Mouse (Mus musculus): ENCODE data around the gene H2-Eb2.
"Not testable (repeated sequence)": the region's sequence is repeated elsewhere in the genome, so short reads cannot be mapped to it uniquely, and the experiment has no call there.

Gene H2-Eb2

DNA sequence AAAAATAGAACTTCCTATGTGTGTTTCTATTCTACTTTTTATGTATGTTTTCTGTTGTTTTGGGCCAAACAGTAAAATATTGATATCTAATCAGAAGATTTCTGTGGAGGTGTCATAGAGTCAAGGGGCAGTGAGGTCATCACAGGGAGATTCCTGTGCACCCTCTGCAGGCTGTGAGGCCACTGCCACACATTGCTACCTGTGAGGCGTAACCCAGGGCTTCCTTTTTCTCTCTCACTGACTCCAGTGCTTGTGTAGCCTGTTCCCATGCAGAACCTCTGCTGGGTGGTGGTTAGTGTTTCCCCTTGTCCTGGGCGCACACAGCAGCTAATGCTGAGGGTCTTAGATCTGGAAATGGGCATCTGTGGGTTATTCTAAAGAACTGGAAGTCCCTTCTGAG, 19.1 kb upstream of the H2-Eb2 start:
- no peak for DNase-seq (ENCODE audit: low spot score)

DNA sequence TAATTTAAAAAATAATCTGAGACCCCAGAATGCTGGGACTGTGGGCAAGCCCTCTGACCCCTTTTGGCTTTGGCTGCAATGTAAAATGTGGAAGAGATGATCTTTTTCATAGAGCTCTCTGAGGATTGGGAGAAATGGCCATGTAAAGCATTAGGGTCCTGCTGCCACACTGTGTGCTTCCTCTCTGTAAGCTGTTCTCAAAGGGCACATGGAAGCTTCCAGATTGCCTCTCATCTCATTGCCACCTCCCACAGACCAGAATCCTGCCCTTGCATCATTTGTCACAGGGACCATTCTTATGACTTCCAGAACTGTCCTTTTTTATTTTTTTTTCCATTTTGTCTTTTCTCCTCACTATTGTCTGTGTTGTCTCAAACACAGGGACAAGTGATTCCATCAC, 18.2 kb upstream of the H2-Eb2 start:
- DNase-seq (ENCODE audit: low spot score) = no peak

DNA sequence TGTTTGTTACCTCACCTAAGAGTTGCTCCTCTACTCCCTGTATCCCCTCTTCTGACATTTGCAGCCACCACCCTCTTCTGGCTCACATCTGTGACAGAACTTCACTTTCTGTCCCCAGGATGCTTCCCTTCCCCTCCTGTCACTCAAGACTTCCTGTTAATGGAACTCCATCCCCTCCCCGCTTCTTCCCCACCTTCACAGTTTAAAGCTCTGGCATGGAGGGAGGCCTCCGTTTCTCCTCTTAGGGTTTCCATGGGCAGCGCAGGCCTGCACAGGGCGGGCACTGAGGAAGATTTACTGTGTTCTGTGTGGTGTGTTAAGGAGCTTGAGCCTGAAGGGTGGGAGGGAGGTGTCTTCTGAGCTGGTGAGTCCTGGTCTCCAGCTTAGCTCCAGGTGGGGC, 17.3 kb upstream of the H2-Eb2 start:
- no peak for DNase-seq (ENCODE audit: low spot score)

DNA sequence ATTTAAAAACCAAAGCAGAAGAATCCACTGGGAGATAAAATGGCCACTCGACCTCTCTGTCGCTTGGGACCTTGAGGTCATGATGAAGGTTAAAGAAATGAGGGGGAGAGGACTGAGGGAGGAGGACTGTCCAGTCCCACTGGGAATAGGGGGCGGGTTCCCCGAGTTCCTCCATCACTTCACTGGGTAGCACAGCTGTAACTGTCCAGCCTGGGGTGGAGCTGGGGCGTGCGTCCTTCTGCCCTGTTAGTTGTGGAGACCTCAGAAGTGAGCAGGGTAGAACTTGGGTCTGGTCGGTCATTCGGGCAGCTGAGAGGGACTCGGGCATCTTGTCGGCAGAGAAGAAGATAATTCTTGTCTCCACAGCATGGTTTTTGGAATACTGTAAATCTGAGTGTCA, 16.2 kb upstream of the H2-Eb2 start:
- no peak for DNase-seq (ENCODE audit: low spot score)

DNA sequence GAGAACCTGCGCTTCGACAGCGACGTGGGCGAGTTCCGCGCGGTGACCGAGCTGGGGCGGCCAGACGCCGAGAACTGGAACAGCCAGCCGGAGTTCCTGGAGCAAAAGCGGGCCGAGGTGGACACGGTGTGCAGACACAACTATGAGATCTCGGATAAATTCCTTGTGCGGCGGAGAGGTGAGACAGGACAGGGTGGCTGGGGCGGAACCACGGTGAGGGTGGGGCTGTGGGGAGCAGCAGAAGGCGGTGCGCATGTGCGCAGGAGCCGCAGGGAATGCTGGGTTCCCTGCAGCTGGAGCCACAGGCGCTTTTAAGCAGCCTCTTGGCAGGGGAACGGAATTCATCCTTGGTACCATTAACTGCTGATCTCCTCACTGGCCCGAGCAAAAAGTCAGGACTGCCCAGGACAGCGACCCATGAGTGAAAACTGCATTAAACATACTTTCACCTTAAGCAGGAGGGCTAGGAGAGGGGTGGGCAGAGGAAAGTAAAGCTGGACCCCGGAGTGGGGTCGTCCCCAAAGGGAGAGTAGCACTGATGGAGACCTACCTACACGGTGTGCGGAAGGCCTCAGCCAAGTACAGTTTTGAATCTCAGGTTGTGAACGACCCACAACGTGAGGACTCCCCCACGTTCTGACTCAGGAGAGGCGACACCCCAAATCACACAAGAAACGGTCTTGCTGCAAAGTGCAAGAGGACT, 15.6 kb upstream of the H2-Eb2 start:
- peak; percentile 48 for DNase-seq (ENCODE audit: low spot score)

DNA sequence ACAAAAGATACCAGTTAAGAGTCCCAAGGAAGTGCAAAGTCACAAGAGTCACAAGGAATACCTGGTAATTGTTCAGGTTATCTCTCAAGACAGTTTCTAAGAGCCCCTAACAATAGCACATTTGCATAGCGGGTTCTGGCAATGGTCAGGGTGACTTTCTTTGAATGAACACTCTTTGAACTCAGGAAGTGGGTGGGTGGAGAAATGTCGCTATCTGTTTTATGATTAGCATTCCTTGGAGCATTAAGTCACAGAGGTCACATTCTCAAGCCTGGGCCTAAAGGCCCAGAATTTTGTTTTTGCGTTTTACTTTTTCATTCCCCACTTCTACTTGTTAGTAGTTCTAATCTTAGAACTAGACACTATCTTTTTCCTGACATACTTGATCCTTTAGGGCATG, 14.9 kb upstream of the H2-Eb2 start:
- DNase-seq (ENCODE audit: low spot score) = not testable (repeated sequence)

DNA sequence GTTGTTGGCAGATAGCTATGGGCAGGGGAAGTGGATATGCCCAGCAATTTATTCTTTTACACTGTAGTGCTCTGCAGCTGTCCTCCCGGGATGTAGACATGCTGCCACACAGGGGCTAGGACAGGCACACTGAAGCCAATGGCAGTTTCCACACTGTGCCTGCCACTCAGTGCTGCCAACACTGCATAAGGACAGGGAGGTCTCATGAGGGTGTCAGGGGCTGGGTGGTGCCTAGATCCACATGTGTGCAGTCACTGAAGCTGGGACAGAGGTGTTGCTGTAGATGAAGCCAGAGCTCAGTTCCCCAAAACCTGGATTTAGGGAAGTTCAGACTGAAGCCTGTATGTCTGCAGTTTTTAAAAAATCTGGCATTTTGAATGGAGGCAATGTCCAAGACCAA, 13.3 kb upstream of the H2-Eb2 start:
- DNase-seq (ENCODE audit: low spot score) = no peak

DNA sequence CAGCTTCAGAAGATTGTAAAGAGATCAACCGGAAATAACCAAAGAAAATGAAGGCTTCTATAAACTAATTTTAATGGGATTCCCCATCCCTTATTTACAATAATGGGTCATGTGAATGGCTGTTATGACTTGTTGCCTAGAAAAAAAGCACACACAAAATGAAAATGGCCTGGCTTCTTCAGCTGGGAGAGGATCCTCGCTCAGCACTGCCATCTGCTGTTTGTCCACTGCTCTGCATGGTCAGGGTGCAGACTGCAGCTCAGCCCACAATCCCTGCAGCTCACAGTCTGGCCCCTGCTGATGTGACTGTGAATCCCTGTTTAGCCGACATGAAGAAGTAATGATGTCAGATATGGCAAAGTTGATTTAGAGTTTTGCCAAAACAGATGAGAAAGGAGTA, 12.1 kb upstream of the H2-Eb2 start:
- peak; percentile 91 for DNase-seq (ENCODE audit: low spot score)

DNA sequence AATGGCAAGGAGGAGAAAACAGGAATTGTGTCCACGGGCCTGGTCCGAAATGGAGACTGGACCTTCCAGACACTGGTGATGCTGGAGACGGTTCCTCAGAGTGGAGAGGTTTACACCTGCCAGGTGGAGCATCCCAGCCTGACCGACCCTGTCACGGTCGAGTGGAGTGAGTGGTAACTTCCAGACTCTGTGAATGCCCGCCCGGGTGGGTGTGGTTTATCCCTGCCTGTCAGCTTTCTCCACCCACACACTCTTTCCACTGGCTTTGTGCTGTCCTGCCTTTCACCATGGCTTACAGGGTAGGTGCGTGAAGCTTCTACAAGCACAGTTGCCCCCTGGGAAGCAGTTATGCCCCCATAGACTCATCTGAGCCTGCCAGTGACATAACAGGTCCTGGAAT, 11.2 kb upstream of the H2-Eb2 start:
- DNase-seq (ENCODE audit: low spot score) = no peak

DNA sequence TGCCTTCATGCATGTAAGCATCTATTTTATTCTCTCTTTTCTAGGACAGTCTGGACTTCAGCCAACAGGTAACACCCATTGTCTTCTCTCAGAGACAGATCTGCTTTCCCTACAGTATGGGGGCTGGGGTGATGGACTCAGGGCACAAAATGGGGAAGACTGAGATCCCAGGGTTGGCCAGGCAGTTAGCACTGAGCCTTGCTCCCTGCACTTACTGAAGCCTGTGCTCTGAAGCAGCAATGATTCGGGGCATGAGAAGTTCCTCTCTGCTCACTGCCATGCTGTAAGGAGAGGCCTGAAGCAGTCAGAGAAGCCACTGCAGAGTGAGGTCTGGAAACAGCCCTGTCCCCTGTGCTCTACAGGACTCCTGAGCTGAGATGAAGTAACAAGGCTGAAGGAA, 10.0 kb upstream of the H2-Eb2 start:
- DNase-seq (ENCODE audit: low spot score) = no peak

DNA sequence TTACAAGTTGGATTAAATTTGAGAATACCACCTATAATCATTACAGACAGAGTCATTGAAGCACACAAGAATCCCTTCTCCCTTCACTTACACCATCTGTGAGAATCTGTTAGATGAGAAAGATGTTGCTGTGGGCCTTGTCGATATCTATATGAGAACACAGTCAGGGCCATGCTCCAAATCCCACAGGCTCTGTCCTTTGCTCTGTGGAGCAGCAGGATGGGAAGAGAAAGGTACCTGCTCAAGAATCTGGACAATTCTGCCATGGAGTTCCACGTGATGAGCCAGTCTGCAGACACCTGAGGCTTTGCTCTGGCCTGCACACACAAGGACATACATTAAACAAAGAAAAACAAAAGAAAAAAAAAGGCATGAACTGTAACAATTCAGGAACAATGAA, 8.8 kb upstream of the H2-Eb2 start:
- no peak for DNase-seq (ENCODE audit: low spot score)

DNA sequence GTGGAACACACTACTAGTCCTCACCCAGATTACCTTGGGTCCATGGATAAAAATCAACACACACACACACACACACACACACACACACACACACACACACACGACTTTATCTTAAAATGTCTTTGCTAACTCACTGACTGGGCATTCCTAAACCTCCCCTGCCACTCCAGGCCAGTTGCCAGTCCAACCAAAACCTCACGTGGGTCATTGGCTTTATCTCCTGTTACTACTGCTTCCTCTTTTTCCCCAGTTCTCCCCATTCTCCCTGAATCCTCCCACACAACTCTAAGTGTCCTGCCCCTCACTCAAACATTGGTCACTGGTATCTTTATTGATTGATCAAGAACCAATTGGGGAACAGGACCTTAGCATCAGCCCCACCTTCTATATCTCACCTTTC, 8.2 kb upstream of the H2-Eb2 start:
- DNase-seq (ENCODE audit: low spot score) = no peak

DNA sequence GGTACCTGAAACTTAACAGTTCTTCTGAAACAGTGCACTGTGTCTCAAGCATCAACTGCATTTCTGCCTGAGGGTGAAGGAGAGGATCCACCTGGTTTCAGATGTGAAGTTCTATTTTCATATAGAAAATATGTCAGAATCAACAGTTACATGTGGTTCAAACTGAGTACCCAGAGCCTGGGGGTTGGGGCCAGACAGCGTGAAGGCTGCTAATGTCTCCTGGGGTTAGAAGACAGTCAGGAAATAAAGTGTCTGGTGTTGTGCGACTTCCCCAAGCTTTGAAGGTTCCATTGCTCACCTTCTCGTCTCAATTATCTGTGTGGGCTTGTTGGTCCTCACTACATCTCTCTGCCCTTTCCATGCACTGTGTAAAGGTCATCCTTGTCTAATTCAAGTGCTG, 908 bp downstream of the H2-Eb2 start:
- no peak for DNase-seq (ENCODE audit: low spot score)

DNA sequence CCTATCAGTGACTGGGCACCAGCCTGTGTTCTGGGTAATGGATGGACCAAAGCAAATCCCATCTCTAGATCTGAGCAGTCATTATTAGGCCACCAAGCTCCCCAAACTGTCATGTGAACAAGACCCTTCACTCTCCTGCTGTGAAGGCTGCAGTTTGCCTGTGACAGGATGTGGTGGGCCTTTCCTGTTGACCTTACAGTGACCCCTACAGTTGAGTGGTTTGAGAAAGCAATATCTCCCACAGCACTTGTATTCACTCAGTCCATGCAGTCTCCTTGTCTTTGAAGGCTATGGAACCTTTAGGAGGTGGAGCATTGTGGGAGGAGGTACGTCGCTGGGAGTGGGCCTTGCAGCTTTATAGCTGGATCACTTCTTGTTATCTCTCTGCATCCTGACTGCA, 4.3 kb downstream of the H2-Eb2 start:
- no peak for DNase-seq (ENCODE audit: low spot score)

DNA sequence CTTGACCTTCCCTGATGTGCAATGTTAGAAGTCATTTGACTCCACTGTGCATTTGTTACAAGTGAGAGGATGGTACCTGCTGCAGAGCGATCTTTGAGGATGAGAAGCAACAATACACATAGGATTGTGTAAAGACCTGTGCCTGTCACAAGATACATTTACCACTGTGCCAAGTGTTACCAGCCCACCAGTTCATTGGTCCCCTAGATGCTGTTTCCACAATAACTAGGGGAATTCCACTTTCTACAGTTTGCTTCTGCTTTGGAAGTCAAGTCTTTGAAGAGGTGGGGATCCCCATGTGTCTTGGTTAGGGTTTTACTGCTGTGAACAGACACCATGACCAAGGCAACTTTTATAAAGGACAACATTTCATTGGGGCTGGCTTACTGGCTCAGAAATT, 5.7 kb downstream of the H2-Eb2 start:
- DNase-seq (ENCODE audit: low spot score) = no peak

DNA sequence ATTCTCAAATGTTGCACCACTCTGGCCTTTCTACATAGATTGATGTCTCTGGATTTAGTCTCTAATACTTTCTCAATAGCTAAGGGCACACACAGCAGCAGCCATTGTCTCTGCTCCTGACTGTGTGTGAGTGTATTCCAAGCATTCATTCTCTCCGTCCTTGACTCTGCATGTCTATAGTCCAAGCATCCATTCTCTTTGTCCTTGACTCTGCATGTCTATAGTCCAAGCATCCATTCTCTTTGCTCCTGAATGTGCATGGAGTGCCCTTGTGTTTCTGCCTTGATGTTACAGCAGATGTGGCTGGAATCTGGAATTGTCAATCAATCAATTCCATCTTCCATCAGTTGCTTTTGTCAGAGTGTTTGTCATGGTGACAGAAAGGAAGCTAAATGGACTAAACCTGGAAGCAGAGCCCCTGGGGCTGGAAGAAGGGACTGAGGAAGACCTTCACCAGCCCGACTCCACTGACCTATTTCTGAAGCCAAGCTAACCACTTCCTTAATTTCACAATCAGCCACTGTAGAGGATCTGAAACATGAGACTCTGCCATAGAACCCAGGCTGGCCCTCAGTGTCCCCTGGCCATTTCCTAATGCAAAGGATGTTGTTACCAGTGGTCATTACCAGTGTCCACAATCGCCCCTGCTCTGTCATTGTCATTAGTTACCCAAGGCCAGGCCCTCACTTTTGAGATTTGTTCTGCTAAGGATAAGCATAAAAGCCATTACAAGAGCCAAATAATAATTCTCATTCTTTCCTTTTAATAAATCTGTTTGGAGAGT, 15.3 kb downstream of the H2-Eb2 start:
- DNase-seq (ENCODE audit: low spot score) = no peak

DNA sequence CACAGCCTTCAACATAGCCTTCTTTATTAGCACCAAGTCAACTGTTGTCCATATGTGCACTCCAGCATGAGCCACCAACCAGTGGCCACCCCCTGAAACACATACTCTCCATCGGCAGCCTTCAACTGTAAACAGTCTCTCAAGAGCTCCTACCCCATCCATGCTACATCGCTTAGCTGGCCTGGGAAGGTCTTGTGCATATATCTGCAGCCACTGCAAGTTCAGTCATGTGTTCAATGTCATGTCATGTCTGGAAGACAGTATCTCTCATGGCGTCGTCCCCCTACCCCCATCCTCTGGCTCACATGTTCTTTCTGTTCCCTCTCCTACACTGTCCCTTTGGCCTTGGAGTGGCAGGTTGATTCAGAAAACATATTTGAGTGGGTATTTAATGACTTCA, 19.4 kb downstream of the H2-Eb2 start:
- no peak for DNase-seq (ENCODE audit: low spot score)

DNA sequence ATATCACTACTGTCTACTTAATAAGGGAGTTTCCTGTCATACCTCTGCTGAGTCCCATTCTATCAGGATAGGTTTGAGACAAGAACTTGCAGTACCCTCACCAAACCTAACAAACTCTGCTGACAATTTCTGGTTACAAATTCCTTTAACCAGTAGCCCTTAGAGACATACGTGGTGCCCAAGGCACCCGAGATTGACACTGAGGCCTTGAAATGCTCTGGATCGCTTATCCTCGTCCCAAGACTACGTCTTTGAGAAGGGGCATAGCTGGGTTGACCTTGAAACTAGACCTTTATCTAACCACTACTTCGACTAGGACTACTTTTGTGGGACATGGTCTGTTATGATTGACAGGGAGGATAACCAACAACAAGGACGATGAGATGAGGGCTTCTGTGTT, 20.0 kb downstream of the H2-Eb2 start:
- DNase-seq (ENCODE audit: low spot score) = no peak

DNA sequence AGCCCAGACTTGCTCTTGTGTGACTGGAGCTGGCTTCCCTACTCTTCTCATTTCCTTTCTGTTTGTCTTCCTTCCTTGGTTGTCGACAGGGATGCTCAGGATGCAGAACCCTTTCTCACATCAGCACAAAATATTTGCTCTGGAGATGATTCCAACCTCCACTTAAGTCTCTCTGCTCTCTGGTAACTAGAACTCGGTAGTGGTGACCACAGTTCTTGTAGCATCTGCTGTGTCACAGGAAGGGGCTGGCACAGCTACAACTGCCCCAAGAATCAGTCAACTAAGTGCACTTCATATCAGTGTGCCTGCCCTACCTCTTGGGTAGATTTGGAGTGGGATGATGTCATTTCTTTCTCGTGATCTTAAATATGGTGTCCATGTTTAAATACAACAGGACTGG, 20.6 kb downstream of the H2-Eb2 start:
- DNase-seq (ENCODE audit: low spot score) = no peak

DNA sequence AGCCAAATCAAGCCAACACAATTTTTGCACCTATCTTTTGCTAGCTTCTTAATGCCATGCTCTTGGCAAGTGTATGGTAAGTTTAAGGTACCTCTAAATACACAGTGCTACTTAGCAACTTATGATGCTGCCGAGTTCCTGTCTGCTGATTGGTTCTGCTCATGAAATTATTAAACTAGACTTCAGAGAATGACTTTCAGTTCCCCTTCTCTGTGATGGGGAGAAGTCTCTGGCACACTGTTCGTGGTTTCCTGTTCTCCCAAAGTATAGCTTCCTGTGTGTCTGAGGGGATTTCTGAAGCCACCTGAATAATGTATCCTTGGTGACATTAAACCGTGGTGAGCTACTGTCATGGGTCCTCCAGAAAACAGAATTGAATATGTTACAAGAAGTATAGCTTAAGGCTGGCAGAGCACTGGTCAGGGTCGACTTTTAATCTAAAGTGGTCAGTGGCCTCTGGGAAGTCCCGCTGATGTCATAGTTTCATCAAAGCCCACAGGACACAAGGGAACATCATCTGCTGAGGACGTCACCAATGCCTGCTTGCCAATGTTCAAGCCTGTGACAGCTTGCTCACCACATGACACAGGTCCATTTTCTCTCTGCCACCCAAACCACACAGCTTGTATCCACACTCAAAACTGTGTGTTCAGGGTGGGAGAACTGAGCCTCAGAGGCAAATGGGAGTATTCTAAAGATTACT, 22.3 kb downstream of the H2-Eb2 start:
- no peak for DNase-seq (ENCODE audit: low spot score)

DNA sequence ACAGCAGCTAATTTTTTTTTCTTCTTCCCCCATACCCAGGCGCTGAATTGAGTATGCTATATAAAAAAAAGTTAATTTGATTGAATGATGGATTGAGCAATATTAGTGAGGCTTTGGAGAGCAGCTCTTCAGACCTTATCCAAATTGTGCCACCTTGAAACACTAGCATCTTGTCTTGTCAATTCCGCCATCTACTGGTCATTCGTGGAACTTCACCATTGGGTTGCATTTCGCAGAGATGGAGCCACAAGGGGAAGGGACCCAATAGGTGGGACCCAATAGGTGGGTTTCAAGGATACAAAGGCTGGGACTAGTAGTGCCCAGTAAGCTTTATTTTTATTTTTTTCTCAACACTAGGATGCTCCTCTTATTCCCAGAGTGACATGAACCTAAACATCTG, 24.0 kb downstream of the H2-Eb2 start:
- peak; percentile 91 for DNase-seq (ENCODE audit: low spot score)

DNA sequence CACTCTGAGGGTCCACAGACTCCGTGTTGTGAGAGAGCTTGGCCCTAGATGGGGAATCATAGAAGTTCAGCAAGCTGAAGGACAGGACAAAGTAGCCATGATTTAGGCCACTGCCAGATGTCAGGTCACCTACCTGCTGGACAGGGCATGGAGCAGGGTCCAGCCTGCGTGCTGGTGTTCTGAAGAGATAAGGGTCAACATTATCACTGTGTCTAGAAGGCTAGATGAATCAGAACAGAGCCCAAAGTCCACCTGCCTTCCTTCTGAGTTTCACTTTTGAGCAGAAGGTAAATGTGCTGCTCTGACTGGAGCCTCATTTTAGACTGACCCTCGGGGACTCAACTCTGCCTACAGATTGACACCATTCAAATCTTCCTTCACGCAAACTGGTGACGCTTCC, 29.1 kb downstream of the H2-Eb2 start, which contains the start of gene Btnl2:
Gene Btnl2, plus strand, starts transcription at position 284 of the 400 bp plus-strand sequence.
- no peak for DNase-seq (ENCODE audit: low spot score)

DNA sequence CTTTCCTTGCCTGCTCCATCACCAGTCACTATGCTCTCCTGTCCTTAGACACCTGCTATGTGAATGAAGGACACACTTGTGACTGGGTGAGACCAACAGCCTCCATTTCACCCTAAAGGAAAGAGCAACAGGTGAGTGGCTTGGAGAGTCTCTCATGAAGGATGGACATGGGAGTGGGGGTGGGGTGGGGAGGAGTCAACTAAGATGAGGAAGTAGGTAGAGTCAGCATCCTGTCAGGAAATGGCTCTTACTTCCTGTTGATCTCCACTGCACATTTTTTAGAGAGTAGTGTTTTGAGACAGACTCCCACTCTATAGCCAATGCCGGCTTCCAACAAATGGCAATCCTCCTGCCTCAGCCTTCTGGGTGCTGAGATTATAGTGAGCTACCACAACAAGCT, 29.5 kb downstream of the H2-Eb2 start:
- no peak for DNase-seq (ENCODE audit: low spot score)

Data from retina, embryonic 14.5 days (tissue).